Mouse (Mus musculus) mesoderm, embryonic 11.5 days (tissue): ENCODE data around the gene Tfpt.
"Not testable (repeated sequence)": the region's sequence is repeated elsewhere in the genome, so short reads cannot be mapped to it uniquely, and the experiment has no call there.

Experiments
- DNase-seq: peaks from one replicate; pipeline ENCODE4 v3.0.0-alpha.2; 2012; ENCODE audit warnings: low read depth, low spot score

Tfpt gene

DNA sequence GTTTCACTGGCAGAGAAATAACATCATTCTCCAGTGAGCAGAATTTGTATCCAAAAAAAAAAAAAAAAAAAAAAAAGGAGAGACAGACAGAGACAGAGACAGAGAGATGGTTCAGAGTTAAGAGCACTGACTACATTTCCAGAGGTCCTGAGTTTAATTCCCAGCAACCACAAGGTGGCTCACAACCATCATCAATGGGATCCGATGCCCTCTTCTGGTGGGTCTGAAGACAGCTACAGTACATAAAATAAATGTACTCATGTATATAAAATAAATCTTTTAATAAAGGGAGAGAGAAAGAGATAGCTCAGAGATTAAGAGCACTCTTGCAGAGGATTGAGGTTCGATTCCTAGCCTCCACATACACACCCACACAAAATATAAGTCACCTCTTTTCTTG lies 51.5 kb downstream of the Tfpt start:
- DNase-seq, result no peak

DNA sequence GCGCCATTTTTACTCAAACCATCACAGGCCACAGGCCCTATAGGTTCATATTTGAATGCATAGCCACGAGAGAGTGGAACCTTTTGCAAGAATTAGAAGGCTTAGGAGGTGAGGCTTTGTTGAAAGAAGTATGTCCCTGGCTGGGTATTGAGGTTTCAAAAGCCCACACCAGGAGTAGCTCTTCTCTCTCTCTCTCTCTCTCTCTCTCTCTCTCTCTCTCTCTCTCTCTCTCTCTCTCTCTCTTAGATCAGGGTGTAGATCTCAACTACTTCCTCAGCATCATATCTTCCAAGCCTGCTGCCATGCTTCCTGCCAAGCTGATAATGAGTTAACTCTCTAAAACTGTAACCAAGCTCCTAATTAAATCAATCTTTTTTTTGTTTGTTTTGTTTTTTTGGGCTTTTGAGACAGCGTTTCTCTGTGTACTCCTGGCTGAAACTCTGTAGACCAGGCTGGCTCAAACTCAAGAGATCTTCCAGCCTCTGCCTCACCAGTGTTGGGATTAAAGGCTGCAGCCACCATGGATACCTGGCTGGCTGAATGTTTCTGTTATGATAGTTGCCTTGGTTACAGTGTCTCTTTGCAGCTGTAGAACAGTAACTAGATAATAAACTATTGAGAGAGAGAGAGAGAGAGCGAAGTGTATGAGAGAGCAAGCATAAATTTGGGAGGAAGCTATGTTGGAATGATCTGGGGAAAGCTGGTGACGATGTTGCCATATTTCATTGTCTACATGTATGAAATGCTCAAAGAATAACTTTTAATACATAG lies 53.2 kb downstream of the Tfpt start:
- DNase-seq, result no peak

DNA sequence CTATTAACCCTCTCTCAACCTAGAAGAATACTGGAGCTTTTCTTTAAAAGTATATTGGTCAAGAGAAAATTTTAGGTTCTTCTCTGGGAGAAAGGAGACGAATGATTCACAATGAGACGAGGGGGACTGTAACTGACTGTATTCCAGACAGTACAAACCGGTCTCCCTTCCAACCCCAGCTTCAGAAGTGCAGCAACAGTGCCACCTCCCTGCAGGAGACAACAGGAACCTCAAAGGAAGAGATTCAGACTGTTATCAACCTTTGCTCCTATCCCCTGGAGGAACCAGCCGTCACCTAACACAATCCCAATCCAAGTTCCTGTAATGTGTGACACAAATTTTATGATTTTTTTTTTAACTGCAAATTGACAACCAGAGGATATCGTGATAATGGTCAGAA lies 55.5 kb downstream of the Tfpt start:
- DNase-seq, result no peak

DNA sequence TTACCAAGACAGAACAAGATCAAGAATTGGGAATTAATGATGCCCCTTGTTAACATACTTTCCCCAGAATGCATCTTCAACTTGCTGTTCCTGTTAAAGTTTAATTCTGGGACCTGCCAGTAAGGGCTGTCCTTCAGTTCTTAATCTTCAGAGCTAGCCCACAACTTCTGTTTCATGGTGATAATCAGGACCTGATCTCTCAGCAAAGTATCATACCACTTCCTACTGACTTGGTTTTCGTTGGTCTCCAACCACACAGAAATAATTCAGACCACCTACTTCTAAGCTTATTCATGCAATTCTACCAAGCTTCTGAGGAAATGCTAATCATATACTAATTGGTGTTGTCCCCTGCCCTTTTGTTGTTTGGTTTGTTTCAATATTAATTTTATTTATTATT lies 57.9 kb downstream of the Tfpt start:
- DNase-seq, result no peak

DNA sequence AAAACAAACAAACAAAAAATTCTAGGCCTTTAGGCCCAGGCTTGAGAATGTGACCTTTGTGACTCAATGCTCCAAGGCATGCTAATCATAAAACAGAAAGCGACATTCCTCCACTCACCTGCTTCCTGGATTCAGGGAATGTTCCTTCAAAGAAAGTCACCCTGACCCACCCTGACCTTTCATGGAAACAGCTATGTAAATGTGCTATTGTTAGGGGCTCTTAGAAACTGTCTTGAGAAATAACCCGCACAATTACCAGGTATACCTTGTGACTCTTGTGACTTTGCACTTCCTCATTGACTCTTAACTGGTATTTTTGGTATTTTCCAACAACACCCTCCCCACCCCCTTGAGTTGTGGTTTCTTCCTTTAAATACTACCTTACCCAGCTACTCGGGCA lies 59.1 kb downstream of the Tfpt start:
- DNase-seq, result not testable (repeated sequence)
